Mouse (Mus musculus) C2C12 (cell line): ENCODE data around the gene Nid2. TPM values are rescaled to one million over a fixed set of nuclear protein-coding genes. Genes with fewer than 3 reads are reported as not detected.

Experiments
- H3K27me3 ChIP-seq: one replicate; pipeline ENCODE4 v1.6.1; 2011; ENCODE audit not compliant: control insufficient read depth, insufficient read depth, insufficient read length
- H3K36me3 ChIP-seq: one replicate; pipeline ENCODE4 v1.6.1; 2011; ENCODE audit not compliant: control insufficient read depth, insufficient read depth
- H3K4me3 ChIP-seq: one replicate; pipeline ENCODE4 v1.5.1; 2011; ENCODE audit warnings: mild to moderate bottlenecking, control low read depth; ENCODE audit not compliant: poor library complexity, insufficient read depth, severe bottlenecking
- H3K79me2 ChIP-seq: one replicate; pipeline ENCODE4 v1.6.1; 2011; ENCODE audit not compliant: control insufficient read depth, insufficient read depth
- H3K79me3 ChIP-seq: one replicate; pipeline ENCODE4 v1.6.1; 2011; ENCODE audit warnings: low read depth, control low read depth
- H3ac ChIP-seq: one replicate; pipeline ENCODE3; 2011; ENCODE audit warnings: low read depth; ENCODE audit not compliant: control insufficient read depth, insufficient read length
- CEBPB ChIP-seq: IDR thresholded peaks from one replicate; pipeline ENCODE4 v1.6.1; 2011; ENCODE audit warnings: low read depth, mild to moderate bottlenecking, control low read depth, moderate library complexity
- CTCF ChIP-seq: IDR thresholded peaks from one replicate; pipeline ENCODE4 v1.5.1; 2011; ENCODE audit not compliant: control insufficient read depth, insufficient read depth, insufficient read length
- FOSL1 ChIP-seq: IDR thresholded peaks from one replicate; pipeline ENCODE4 v1.8.0; 2011; ENCODE audit warnings: mild to moderate bottlenecking, low read length; ENCODE audit not compliant: poor library complexity, insufficient read depth, severe bottlenecking
- MAX ChIP-seq: IDR thresholded peaks from one replicate; pipeline ENCODE4 v1.6.1; 2011; ENCODE audit warnings: mild to moderate bottlenecking, control low read depth
- MYOD1 ChIP-seq: IDR thresholded peaks from one replicate; pipeline ENCODE4 v1.6.1; 2011; ENCODE audit warnings: low read depth; ENCODE audit not compliant: control insufficient read depth, insufficient read length
- MYOG ChIP-seq: IDR thresholded peaks from one replicate; pipeline ENCODE4 v1.6.1; 2011; ENCODE audit not compliant: control insufficient read depth, insufficient read length; ENCODE audit errors: extremely low read depth
- USF1 ChIP-seq: IDR thresholded peaks from one replicate; pipeline ENCODE4 v1.6.1; 2011; ENCODE audit warnings: low read depth, mild to moderate bottlenecking, control low read depth, moderate library complexity
- polyA plus RNA-seq: library from polyadenylated mRNA; unstranded; fragments of >200 nt; fragmentation: generic; extraction: Trizol; gene quantifications from one replicate; pipeline ENCODE4 v1.2.1, GENCODE M21; 2012; ENCODE audit warnings: missing spikeins

The Nid2 gene
- polyA plus RNA-seq, 1 experiment = 25.6 TPM

DNA sequence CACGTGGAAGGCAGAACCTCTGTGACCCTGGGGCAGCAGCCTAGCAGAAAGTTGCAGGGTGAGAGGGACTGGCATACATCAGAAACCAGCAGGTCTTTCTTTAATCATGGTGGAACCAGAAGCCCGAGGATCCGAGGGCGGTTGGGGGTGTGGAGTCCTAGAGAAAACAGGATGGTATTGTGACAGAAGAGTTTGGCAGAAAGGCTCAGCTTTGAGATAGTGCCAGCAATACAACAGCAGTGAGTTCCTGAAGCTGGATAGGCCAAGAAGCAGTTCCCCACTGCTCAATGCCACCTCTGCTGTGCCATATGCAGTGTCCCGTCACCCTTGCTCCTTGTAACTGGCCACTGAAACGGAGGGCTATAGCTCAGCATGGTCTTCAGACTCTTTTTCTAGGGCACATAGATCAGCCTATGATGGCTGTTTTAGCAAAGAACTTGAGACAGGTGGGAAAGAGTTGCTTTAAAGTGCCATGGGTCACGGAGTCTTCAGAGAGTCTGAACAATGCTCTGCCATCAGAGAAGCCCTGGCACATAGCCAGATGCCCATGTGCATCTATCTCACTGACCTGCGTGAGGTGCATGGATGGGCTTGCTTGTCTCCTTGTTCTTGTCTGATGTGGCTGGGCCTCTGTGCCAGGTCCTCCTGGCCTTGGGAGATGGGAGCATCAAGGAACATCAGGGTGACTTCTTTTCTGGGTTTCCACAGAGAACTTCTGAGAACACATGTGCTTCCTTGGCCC is 50.6 kb downstream of the Nid2 start:
- no peak overlapping the region for H3ac ChIP-seq
- no peaks in the 10 kb centered on the region for H3K27me3 ChIP-seq
- no peak overlapping the region for H3K4me3 ChIP-seq
- H3K36me3 ChIP-seq = no peaks in the 10 kb centered on the region
- TF ChIP-seq CEBPB (no peak), MYOG (no peak), MYOD1 (no peak), USF1 (no peak), FOSL1 (no peak), CTCF (no peak), MAX (no peak)
- no peaks in the 10 kb centered on the region for H3K79me3 ChIP-seq
- H3K79me2 ChIP-seq = no peaks in the 10 kb centered on the region

DNA sequence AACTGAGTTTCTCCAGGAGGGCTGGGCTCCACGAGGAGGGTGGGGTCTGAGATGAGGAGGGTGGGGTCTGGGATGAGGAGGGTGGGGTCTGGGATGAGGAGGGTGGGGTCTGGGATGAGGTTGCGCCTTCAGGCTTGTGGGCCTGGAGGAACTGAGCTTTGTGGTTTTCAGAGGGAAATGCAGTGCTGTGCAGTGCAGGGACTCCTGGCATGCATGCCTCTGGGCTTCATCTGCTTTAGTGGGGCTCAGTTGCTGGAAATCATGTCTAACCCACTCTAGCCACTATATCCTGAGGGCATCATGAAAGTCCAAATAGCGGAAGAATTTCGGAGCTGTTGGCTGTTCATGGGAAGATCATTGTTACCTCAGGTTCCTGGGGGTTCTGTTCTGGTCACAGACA is 52.2 kb downstream of the Nid2 start:
- TF ChIP-seq CTCF (no peak), MYOD1 (no peak), FOSL1 (no peak), USF1 (no peak), MYOG (no peak), CEBPB (no peak), MAX (no peak)
- H3ac ChIP-seq = no peak overlapping the region
- H3K27me3 ChIP-seq = no peaks in the 10 kb centered on the region
- no peaks in the 10 kb centered on the region for H3K79me3 ChIP-seq
- H3K36me3 ChIP-seq = no peaks in the 10 kb centered on the region
- no peak overlapping the region for H3K4me3 ChIP-seq
- H3K79me2 ChIP-seq = no peaks in the 10 kb centered on the region

DNA sequence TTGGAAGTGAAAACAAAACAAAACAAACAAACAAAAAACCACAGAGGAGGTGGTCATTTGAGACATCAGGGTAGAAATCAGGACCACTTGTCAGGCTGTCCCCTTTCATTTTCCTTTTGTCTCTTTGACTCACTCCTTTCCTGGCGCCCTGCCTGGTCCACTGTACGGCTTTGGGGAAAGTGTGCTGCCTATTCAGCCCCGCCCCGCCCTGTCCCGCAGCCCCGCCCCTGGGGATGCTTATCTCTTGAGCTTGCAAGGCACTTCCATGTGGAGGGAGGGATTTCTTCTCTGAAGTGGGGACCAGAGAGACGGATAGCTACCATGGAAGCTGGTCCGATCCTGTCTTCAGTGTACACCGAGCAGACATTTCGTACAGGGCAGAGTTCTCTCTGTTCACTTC is 52.6 kb downstream of the Nid2 start:
- no peak overlapping the region for H3K4me3 ChIP-seq
- H3K36me3 ChIP-seq = no peaks in the 10 kb centered on the region
- H3ac ChIP-seq = no peak overlapping the region
- no peaks in the 10 kb centered on the region for H3K79me2 ChIP-seq
- no peaks in the 10 kb centered on the region for H3K27me3 ChIP-seq
- TF ChIP-seq MAX (no peak), MYOD1 (no peak), MYOG (no peak), USF1 (no peak), CTCF (no peak), CEBPB (no peak), FOSL1 (no peak)
- H3K79me3 ChIP-seq = no peaks in the 10 kb centered on the region

DNA sequence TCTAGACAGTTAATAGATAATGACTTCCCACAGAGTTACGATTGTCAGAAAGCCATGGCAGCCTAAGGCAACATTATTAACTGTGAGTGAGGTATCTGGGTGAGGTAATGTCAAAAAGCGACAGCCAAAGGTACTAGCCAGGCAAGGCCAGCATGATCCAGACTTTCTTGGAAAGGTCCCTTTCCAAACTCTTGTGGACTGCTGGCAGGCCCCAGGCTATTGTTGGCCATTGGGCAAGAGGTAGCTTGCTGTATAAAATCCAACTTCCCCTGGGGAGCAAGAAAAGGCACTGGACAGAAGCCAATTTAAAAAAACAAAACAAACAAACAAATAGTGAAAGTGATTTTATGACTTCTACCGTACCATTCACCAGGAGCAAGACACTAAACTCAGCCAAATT is 56.3 kb downstream of the Nid2 start:
- H3K79me3 ChIP-seq = no peaks in the 10 kb centered on the region
- H3K27me3 ChIP-seq = no peaks in the 10 kb centered on the region
- no peak overlapping the region for H3K4me3 ChIP-seq
- no peaks in the 10 kb centered on the region for H3K79me2 ChIP-seq
- TF ChIP-seq MYOD1 (no peak), FOSL1 (no peak), MYOG (no peak), USF1 (no peak), MAX (no peak), CTCF (no peak), CEBPB (no peak)
- H3K36me3 ChIP-seq = peaks cover 14% of the 10 kb centered on the region
- no peak overlapping the region for H3ac ChIP-seq

DNA sequence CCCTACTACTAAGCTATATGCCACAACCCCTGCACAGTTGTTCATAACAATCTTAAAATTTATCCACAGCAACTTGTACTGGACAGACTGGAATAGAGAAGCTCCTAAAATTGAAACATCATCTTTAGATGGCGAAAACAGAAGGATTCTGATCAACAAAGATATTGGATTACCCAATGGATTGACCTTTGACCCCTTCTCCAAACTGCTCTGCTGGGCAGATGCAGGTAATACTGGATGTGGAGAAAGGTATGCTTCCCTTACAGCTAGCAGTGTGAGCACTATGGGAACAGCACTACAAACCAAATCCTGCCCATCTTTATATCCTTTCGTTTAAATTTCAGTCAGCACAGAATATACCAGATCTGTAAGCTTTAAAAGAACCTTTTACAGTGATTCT is 56.8 kb downstream of the Nid2 start:
- Histone ChIP-seq H3K79me3 (no peaks in the 10 kb centered on the region), H3K79me2 (no peaks in the 10 kb centered on the region), H3K27me3 (no peaks in the 10 kb centered on the region), H3ac (no peak overlapping the region), H3K36me3 (peaks cover 19% of the 10 kb centered on the region), H3K4me3 (no peak overlapping the region)
- TF ChIP-seq FOSL1 = no peak
- no peak for TF ChIP-seq MYOD1
- no peak for TF ChIP-seq MAX
- TF ChIP-seq USF1 = no peak
- no peak for TF ChIP-seq MYOG
- TF ChIP-seq CEBPB = no peak
- TF ChIP-seq CTCF = no peak

DNA sequence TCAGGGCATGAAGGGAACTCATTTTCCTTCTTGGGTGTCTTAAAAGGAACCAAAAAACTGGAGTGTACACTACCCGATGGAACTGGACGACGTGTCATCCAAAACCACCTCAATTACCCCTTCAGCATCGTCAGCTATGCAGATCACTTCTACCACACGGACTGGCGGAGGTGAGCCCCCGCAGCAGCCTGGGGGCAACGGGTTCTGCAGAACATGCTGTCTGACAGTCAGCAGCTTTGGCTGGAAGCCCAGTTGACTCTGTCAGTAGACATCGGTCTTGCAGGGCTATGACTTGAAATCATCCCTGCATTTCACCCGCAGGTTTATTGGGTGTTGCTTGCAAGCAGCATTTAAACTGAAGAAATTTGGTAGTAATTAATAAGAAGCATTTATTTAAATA is 58.9 kb downstream of the Nid2 start:
- H3ac ChIP-seq = no peak overlapping the region

More for the DNA sequence above, 58.9 kb downstream of the Nid2 start:
- no peak overlapping the region for H3K4me3 ChIP-seq
- TF ChIP-seq MYOG (no peak), MYOD1 (no peak), CEBPB (no peak), CTCF (no peak), FOSL1 (no peak)
- H3K36me3 ChIP-seq = peaks cover 34% of the 10 kb centered on the region
- no peaks in the 10 kb centered on the region for H3K79me3 ChIP-seq
- no peaks in the 10 kb centered on the region for H3K79me2 ChIP-seq
- no peaks in the 10 kb centered on the region for H3K27me3 ChIP-seq
